Mouse (Mus musculus) hindbrain, embryonic 12.5 days (tissue): Measurements from ENCODE around the gene Gtpbp6. TPM values are rescaled to one million over a fixed set of nuclear protein-coding genes. Genes with fewer than 3 reads are reported as not detected.
"Not testable (repeated sequence)": the region's sequence is repeated elsewhere in the genome, so short reads cannot be mapped to it uniquely, and the experiment has no call there.

Experiments used
- ATAC-seq: fragments of 200-750 bp; cut with Nextera tagmentation; 2 replicates; pipeline ENCODE4 v1.8.0; 2017; ENCODE audit warnings: moderate TSS enrichment; ENCODE audit not compliant: low FRiP score
- H3K27ac ChIP-seq: fragments of 300-500 bp; sonication (generic); 2 replicates; pipeline ENCODE4 v1.5.1; 2016; ENCODE audit warnings: mild to moderate bottlenecking
- H3K27me3 ChIP-seq: fragments of 300-500 bp; sonication (generic); 2 replicates; pipeline ENCODE4 v1.6.1; 2016; ENCODE audit warnings: mild to moderate bottlenecking
- H3K36me3 ChIP-seq: fragments of 300-500 bp; sonication (generic); 2 replicates; pipeline ENCODE4 v1.6.1; 2016; ENCODE audit warnings: mild to moderate bottlenecking
- H3K4me1 ChIP-seq: fragments of 300-500 bp; sonication (generic); 2 replicates; pipeline ENCODE4 v1.6.1; 2016
- H3K4me2 ChIP-seq: fragments of 300-500 bp; sonication (generic); replicated peaks from 2 replicates; pipeline ENCODE4 v1.6.1; 2016; ENCODE audit warnings: mild to moderate bottlenecking
- H3K4me3 ChIP-seq: fragments of 300-500 bp; sonication (generic); 2 replicates; pipeline ENCODE4 v1.5.1; 2016; ENCODE audit warnings: mild to moderate bottlenecking
- H3K9ac ChIP-seq: fragments of 300-500 bp; sonication (generic); 2 replicates; pipeline ENCODE4 v1.6.1; 2016; ENCODE audit warnings: mild to moderate bottlenecking, moderate library complexity
- H3K9me3 ChIP-seq: fragments of 300-500 bp; sonication (generic); replicated peaks from 2 replicates; pipeline ENCODE4 v1.6.1; 2016; ENCODE audit warnings: mild to moderate bottlenecking
- WGBS: fragments of 180-500 bp; shearing (Covaris S2); methylation state at CpG from one replicate; pipeline ENCODE4 v1.1.7; 2016; 5-methylcytosine and 5-hydroxymethylcytosine counted together
- polyA plus RNA-seq: library from polyadenylated mRNA; unstranded; fragments of >200 nt; fragmentation: Nextera tagmentation; extraction: Ambion mirVana; gene quantifications from 2 replicates; pipeline ENCODE4 v1.2.1, GENCODE M21; 2016

Gtpbp6 gene
- polyA plus RNA-seq, 1 experiment from 2014 or later: 55.8 TPM

DNA sequence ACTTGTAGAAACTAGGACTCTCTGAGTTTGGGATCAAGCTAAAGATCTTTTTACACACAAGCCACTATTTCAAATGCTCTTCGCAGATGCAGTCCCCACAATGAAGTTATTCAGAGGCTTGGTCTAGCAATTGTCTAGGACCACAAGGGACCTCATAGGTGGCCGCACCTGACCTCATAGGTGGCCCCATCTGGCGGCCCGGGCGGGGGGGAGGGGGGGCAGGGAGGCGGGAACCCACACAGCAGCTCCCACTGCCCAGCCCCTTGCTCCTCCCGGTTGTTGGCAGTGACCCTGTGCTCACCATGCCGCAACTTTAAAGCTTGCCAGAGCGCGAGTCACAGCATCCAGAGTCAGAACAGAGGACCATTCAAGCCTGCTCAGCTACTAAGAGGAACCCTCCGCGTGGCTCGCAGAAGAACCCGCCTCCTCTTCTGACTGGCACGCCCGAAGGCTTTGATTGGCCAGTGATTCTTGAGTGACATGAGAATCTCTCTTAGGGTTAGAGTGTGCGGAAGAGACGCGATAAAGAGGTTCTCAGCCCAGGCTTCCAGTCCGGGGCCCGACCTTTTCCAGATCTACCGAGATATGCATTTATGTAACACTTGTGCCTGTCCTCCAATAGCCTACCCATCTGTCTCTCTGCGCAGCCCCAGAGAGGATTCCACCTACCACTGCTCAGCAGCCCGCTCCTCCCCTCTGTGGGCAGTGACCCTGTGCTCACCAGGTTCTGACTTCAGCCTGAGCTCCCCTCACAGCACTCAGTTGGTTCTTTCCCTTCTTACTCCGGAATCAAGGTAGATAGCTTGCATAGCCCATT lies 13.8 kb downstream of the Gtpbp6 start, which contains the start of gene Gm35315:
Gene Gm35315, minus strand, starts transcription at position 391 of the 817 bp plus-strand sequence.
- Histone ChIP-seq H3K9me3 (no peaks in the 10 kb centered on the region), H3K27ac (peak within 1 kb of the TSS; percentile 61; the same call in 1 of the 2 replicates), H3K9ac (peak within 1 kb of the TSS; percentile 60), H3K36me3 (no peaks in the 10 kb centered on the region), H3K4me1 (peaks cover 8% of the 10 kb centered on the region), H3K4me2 (peak within 1 kb of the TSS; percentile 63), H3K27me3 (no peaks in the 10 kb centered on the region), H3K4me3 (peak within 1 kb of the TSS; percentile 42)
- WGBS: 1% methylated on average over 25 of the region's 25 CpGs
- peak; percentile 98 for ATAC-seq

- Histone ChIP-seq H3K9me3 (no peaks in the 10 kb centered on the region), H3K4me2 (no peak overlapping the region), H3K36me3 (no peaks in the 10 kb centered on the region), H3K27ac (no peak overlapping the region), H3K9ac (no peak overlapping the region), H3K27me3 (no peaks in the 10 kb centered on the region), H3K4me1 (peaks cover 8% of the 10 kb centered on the region), H3K4me3 (no peak overlapping the region)
- 81% methylated on average over 2 of the region's 2 CpGs for WGBS
- no peak for ATAC-seq
Measured at GRCm38 (mm10) chr5:110091546-110091945, 16.5 kb downstream of the Gtpbp6 start.

DNA sequence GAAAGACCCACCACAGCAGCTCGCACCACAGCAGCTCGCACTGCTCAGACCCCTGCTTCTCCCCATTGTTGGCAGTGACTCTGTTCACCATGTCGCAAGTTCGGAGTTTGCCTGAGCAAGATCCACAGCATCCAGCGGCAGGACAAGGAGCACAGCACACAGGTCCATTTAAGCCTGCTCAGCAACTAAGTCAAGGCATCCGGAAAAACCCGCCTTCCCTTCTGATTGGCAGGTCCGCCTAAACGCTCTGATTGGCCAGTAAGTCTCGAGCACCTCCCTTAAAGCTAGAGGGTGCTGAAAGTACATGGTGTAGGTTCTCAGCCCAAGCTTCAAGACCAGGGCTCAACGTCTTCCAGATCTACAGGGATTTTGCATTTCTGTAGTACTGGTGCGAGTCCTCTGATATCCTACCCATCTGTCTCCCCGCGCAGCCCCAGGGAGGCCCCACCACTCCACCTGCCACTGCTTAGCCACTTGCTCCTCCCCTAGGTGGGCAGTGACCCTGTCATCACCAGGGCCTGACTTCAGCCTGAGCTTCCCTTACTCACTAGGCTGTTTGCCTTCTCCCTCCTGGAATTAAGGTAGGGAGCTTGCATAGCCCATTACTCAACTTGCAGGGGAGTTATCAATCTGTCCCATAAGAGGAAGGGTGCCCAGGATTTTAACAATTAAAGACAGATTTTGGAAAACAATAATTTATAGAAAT lies 21.7 kb downstream of the Gtpbp6 start:
- H3K4me1 ChIP-seq: no peaks in the 10 kb centered on the region

DNA sequence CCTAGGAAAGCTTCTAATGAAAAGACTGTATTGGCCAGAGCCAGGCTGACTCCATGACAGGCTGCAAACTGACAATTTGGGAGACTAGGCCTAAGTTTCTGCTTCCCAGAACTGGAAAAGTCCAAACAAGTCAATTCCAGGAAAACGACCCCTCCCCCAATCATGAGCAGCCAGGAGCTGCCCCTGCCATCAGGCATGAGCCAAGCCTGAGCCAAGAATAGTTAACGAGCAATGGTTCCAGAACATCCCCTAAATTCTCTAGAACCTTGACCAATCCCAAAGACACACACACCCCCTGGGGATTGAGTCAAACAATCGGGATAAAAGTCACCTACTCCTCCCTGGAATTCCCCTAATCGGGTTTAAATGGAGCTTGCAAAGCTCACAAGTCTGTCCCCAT lies 25.0 kb downstream of the Gtpbp6 start:
- Histone ChIP-seq H3K9ac (no peak overlapping the region), H3K9me3 (peaks cover 26% of the 10 kb centered on the region), H3K4me3 (no peak overlapping the region), H3K27ac (no peak overlapping the region), H3K4me1 (no peaks in the 10 kb centered on the region), H3K4me2 (no peak overlapping the region), H3K27me3 (no peaks in the 10 kb centered on the region), H3K36me3 (0 out of 2 replicates have a peak, but pooled peaks cover 3% of the 10 kb centered on the region)
- ATAC-seq: no peak
- WGBS: 79% methylated on average over 4 of the region's 4 CpGs

More for the DNA sequence above, 21.7 kb downstream of the Gtpbp6 start:
- Histone ChIP-seq H3K4me2 (no peak overlapping the region), H3K9me3 (0 out of 2 replicates have a peak, but pooled peaks cover 5% of the 10 kb centered on the region), H3K4me3 (no peak overlapping the region), H3K27me3 (no peaks in the 10 kb centered on the region), H3K9ac (no peak overlapping the region), H3K27ac (no peak overlapping the region), H3K36me3 (no peaks in the 10 kb centered on the region)
- WGBS: 38% methylated on average over 14 of the region's 14 CpGs
- ATAC-seq: no peak

DNA sequence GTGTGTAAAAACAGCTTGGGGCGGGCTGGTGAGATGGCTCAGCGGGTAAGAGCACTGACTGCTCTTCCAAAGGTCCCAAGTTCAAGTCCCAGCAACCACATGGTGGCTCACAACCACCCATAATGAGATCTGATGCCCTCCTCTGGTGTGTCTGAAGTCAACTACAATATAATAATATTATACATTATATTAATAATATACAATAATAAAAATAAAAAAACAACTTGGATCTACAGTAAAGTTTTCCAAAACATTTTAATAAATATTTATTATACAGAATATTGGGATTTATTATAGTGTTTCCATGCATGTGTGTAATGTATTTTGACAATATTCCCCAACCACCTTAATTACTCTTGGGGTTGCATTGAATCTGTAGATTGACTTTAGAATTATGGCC lies 35.6 kb downstream of the Gtpbp6 start, which contains the start of gene Gm17655:
Gene Gm17655, minus strand, starts transcription at position 101 of the 400 bp plus-strand sequence.
- 100% methylated on average over 1 of the region's 2 CpGs for WGBS
- peaks cover 29% of the 10 kb centered on the region for H3K9me3 ChIP-seq
- H3K36me3 ChIP-seq, H3K9ac ChIP-seq, H3K27me3 ChIP-seq, H3K27ac ChIP-seq, ATAC-seq, H3K4me2 ChIP-seq, H3K4me1 ChIP-seq, H3K4me3 ChIP-seq: not testable (repeated sequence)

GRCm38 (mm10) chr5:110057637-110058408 lies 50.2 kb downstream of the Gtpbp6 start:
- ATAC-seq: peak; percentile 98
- H3K4me3 ChIP-seq: peak overlapping the region; percentile 51
- no peaks in the 10 kb centered on the region for H3K36me3 ChIP-seq
- no peaks in the 10 kb centered on the region for H3K4me1 ChIP-seq
- H3K9me3 ChIP-seq: peaks cover 4% of the 10 kb centered on the region; the same call in 1 of the 2 replicates
- H3K27me3 ChIP-seq: no peaks in the 10 kb centered on the region
- peak overlapping the region; percentile 51 for H3K4me2 ChIP-seq
- peak overlapping the region; percentile 63 for H3K9ac ChIP-seq
- no peak overlapping the region for H3K27ac ChIP-seq
- 2% methylated on average over 19 of the region's 19 CpGs for WGBS

Other genes starting within 250 kb of the Gtpbp6 start
- 0.52 and 0.53 TPM in 2 replicates for gene Gm15446, start 184.8 kb downstream of the Gtpbp6 start, polyA plus RNA-seq
- 22.2 and 25.1 TPM in 2 replicates for gene Zfp932, start 111.7 kb downstream of the Gtpbp6 start, polyA plus RNA-seq
- 5.4 and 7.5 TPM in 2 replicates for gene Gm17655, start 35.7 kb downstream of the Gtpbp6 start, polyA plus RNA-seq
- 1.0 and 1.1 TPM in 2 replicates for gene Gm35315, start 13.8 kb downstream of the Gtpbp6 start, polyA plus RNA-seq
- gene Plcxd1, start 8.2 kb downstream of the Gtpbp6 start, polyA plus RNA-seq: 1.3 and 1.6 TPM in 2 replicates
- 11.4 and 12.5 TPM in 2 replicates for gene Zfp605, start 1.9 kb upstream of the Gtpbp6 start, polyA plus RNA-seq
- 92.4 and 93.5 TPM in 2 replicates for gene Chfr, start 27.6 kb upstream of the Gtpbp6 start, polyA plus RNA-seq
- 29.1 and 30.7 TPM in 2 replicates for gene Golga3, start 68.5 kb upstream of the Gtpbp6 start, polyA plus RNA-seq
- 36.7 and 38.6 TPM in 2 replicates for gene Ankle2, start 122.8 kb upstream of the Gtpbp6 start, polyA plus RNA-seq
- 77.5 and 81.0 TPM in 2 replicates for gene Pgam5, start 161.7 kb upstream of the Gtpbp6 start, polyA plus RNA-seq
- 7.4 and 9.5 TPM in 2 replicates for gene Pxmp2, start 178.0 kb upstream of the Gtpbp6 start, polyA plus RNA-seq
- gene Pole, start 178.1 kb upstream of the Gtpbp6 start, polyA plus RNA-seq: 18.7 and 21.8 TPM in 2 replicates
- gene P2rx2, start 235.0 kb upstream of the Gtpbp6 start, polyA plus RNA-seq: 2.1 and 3.2 TPM in 2 replicates
- not detected in 2 replicates for gene Lrcol1, start 236.5 kb upstream of the Gtpbp6 start, polyA plus RNA-seq